Mouse (Mus musculus) limb, embryonic 15.5 days (tissue): ENCODE data around the gene Drd1. TPM values are rescaled to one million over a fixed set of nuclear protein-coding genes. Genes with fewer than 3 reads are reported as not detected.

Source experiments
- ATAC-seq: fragments of 200-750 bp; cut with Nextera tagmentation; 2 replicates; pipeline ENCODE4 v1.8.0; 2017; ENCODE audit warnings: low read depth, moderate TSS enrichment; ENCODE audit not compliant: insufficient number of reproducible peaks, low FRiP score, low TSS enrichment
- H3K27ac ChIP-seq: fragments of 300-500 bp; sonication (generic); 2 replicates; pipeline ENCODE4 v1.5.1; 2015; ENCODE audit warnings: moderate library complexity, mild to moderate bottlenecking, inconsistent platforms
- H3K27me3 ChIP-seq: fragments of 300-500 bp; sonication (generic); 2 replicates; pipeline ENCODE4 v1.6.1; 2015; ENCODE audit warnings: inconsistent platforms
- H3K36me3 ChIP-seq: fragments of 300-500 bp; sonication (generic); 2 replicates; pipeline ENCODE4 v1.6.1; 2015; ENCODE audit warnings: inconsistent platforms
- H3K4me1 ChIP-seq: fragments of 300-500 bp; sonication (generic); 2 replicates; pipeline ENCODE4 v1.6.1; 2015; ENCODE audit warnings: inconsistent platforms
- H3K4me2 ChIP-seq: fragments of 300-500 bp; sonication (generic); 2 replicates; pipeline ENCODE4 v1.6.1; 2015; ENCODE audit warnings: mild to moderate bottlenecking, inconsistent platforms
- H3K4me3 ChIP-seq: fragments of 300-500 bp; sonication (generic); 2 replicates; pipeline ENCODE4 v1.5.1; 2015; ENCODE audit warnings: mild to moderate bottlenecking, inconsistent platforms
- H3K9ac ChIP-seq: fragments of 300-500 bp; sonication (generic); 2 replicates; pipeline ENCODE4 v1.6.1; 2015; ENCODE audit warnings: inconsistent platforms
- H3K9me3 ChIP-seq: fragments of 300-500 bp; sonication (generic); 2 replicates; pipeline ENCODE4 v1.6.1; 2016; ENCODE audit warnings: inconsistent platforms
- WGBS: fragments of 180-500 bp; shearing (Covaris S2); methylation state at CpG from one replicate; pipeline ENCODE4 v1.1.7; 2015; 5-methylcytosine and 5-hydroxymethylcytosine counted together
- polyA plus RNA-seq: library from polyadenylated mRNA; unstranded; fragments of >200 nt; fragmentation: Nextera tagmentation; extraction: Ambion mirVana; gene quantifications from 2 replicates; pipeline ENCODE4 v1.2.1, GENCODE M21; 2015

The Drd1 gene
- polyA plus RNA-seq, 1 experiment from 2014 or later, result 0.28 TPM

DNA sequence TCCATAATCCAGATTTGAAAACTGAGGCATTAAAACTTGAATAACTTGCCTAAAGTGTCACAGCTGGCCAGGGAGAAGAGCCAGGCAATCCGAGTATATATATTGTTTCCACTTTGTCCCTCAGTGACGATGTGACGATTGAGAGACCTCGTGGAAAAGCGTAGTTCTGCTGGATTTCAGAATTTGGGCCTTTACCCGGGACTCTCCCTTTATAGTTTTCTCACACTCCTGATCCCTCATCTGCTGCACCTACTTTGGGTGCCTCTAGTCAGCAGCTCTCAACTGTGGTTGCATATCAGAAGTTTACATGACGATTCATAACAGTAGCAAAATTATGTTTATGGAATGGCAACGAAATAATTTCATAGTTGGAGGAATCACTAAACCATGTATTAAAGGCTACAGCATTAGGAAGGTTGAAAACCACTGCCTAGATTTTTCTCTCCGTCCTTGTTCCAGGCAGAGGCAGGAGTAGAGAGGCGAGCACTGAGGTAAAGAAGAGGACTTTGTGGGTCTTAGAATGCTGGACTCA is 17.1 kb upstream of the Drd1 start:
- H3K4me1 ChIP-seq, result peaks cover 10% of the 10 kb centered on the region
- H3K27ac ChIP-seq, result no peak overlapping the region; the same call in 1 of the 2 replicates

GRCm38 (mm10) chr13:54071606-54072331 is 16.3 kb upstream of the Drd1 start, which contains the start of gene Sfxn1:
Sfxn1 (plus strand) TSS chr13:54071869.
- H3K4me3 ChIP-seq, result peak within 1 kb of the TSS; percentile 80
- peak within 1 kb of the TSS; percentile 79 for H3K4me2 ChIP-seq
- peak within 1 kb of the TSS; percentile 75 for H3K27ac ChIP-seq
- peak; percentile 70; the same call in 1 of the 2 replicates for ATAC-seq
- no peaks in the 10 kb centered on the region for H3K27me3 ChIP-seq
- H3K36me3 ChIP-seq, result no peaks in the 10 kb centered on the region
- H3K9ac ChIP-seq, result peak within 1 kb of the TSS; percentile 55
- WGBS, result under 1% methylated on average over 74 of the region's 74 CpGs
- no peaks in the 10 kb centered on the region for H3K9me3 ChIP-seq
- peaks cover 10% of the 10 kb centered on the region for H3K4me1 ChIP-seq

More for the DNA sequence above, 17.1 kb upstream of the Drd1 start:
- H3K9me3 ChIP-seq, result no peaks in the 10 kb centered on the region
- peak overlapping the region; percentile 79 for H3K4me2 ChIP-seq
- WGBS, result 40% methylated on average over 10 of the region's 10 CpGs
- ATAC-seq, result no peak
- no peaks in the 10 kb centered on the region for H3K36me3 ChIP-seq
- no peaks in the 10 kb centered on the region for H3K27me3 ChIP-seq
- peak overlapping the region; percentile 55; the same call in 1 of the 2 replicates for H3K9ac ChIP-seq
- H3K4me3 ChIP-seq, result peak overlapping the region; percentile 80

- no peak for ATAC-seq
- Histone ChIP-seq H3K4me1 (peaks cover 10% of the 10 kb centered on the region), H3K36me3 (no peaks in the 10 kb centered on the region), H3K27me3 (no peaks in the 10 kb centered on the region), H3K9me3 (no peaks in the 10 kb centered on the region), H3K4me2 (no peak overlapping the region), H3K4me3 (no peak overlapping the region), H3K27ac (no peak overlapping the region), H3K9ac (no peak overlapping the region)
- 95% methylated on average over 9 of the region's 9 CpGs for WGBS
Observed at GRCm38 (mm10) chr13:54071011-54071410, 15.5 kb upstream of the Drd1 start.

DNA sequence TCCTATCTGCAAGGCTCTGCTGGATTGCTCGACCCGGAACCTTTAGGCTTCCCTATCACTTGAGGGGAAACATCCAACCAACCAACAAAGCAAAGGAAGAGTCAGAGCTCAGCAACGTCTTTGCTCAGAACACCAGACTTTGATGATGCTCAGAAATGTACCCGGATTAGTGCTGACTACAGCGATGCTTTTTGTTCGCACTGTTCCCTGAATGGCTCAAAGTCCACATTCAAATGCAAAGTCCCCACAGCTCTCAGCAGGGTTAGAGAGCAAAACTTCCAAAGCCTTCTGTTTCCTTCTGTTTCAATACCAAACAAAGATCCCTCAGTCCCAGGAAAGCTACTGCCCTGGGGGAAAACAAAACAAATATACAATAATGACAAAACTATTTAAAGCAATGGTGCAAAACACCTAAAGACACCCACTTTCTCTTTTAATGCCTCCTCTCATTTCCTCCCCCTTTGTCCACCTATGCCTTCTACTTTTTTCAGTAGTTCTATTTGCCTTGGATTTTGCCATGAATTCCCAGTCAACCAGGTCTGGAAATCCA is 12.2 kb upstream of the Drd1 start:
- no peak overlapping the region for H3K4me3 ChIP-seq
- no peaks in the 10 kb centered on the region for H3K9me3 ChIP-seq
- ATAC-seq, result no peak
- H3K9ac ChIP-seq, result no peak overlapping the region
- H3K4me1 ChIP-seq, result peaks cover 5% of the 10 kb centered on the region; the same call in 1 of the 2 replicates
- 44% methylated on average over 6 of the region's 6 CpGs for WGBS
- H3K4me2 ChIP-seq, result no peak overlapping the region
- H3K27me3 ChIP-seq, result peaks cover 8% of the 10 kb centered on the region; the same call in 1 of the 2 replicates
- no peak overlapping the region for H3K27ac ChIP-seq
- no peaks in the 10 kb centered on the region for H3K36me3 ChIP-seq

GRCm38 (mm10) chr13:54066081-54066746 is 10.7 kb upstream of the Drd1 start:
- Histone ChIP-seq H3K36me3 (no peaks in the 10 kb centered on the region), H3K9ac (no peak overlapping the region), H3K27ac (no peak overlapping the region), H3K4me2 (no peak overlapping the region), H3K4me3 (no peak overlapping the region), H3K4me1 (no peaks in the 10 kb centered on the region), H3K27me3 (peaks cover 8% of the 10 kb centered on the region; the same call in 1 of the 2 replicates), H3K9me3 (no peaks in the 10 kb centered on the region)
- WGBS, result 82% methylated on average over 3 of the region's 3 CpGs
- ATAC-seq, result no peak

GRCm38 (mm10) chr13:54063292-54063691 is 7.8 kb upstream of the Drd1 start:
- H3K4me2 ChIP-seq, result no peak overlapping the region
- H3K36me3 ChIP-seq, result no peaks in the 10 kb centered on the region
- no peak overlapping the region for H3K4me3 ChIP-seq
- no peaks in the 10 kb centered on the region for H3K4me1 ChIP-seq
- no peak overlapping the region for H3K9ac ChIP-seq
- H3K27ac ChIP-seq, result no peak overlapping the region
- H3K9me3 ChIP-seq, result no peaks in the 10 kb centered on the region
- WGBS, result 4% methylated on average over 3 of the region's 3 CpGs
- ATAC-seq, result no peak
- peaks cover 18% of the 10 kb centered on the region; the same call in 1 of the 2 replicates for H3K27me3 ChIP-seq

DNA sequence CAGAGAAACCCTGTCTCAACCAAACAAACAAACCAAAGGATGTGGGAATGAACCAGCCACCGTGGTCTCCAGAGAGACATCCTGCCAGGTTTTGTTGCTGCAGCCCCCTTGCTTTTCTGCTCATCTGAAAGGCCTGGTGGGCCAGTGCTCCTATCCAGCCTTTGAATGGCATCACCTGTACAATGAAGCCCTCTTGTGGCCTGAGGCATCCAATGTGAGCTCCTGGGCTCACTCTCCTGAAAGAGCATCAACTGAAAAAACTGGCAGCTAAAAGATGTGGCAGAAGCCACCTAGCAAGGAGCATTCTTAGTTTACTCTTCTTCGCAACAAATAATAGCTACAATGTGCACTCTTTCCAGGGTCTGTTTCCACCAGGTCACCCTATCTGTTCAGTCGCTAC is 6.6 kb upstream of the Drd1 start:
- Histone ChIP-seq H3K4me1 (no peaks in the 10 kb centered on the region), H3K9me3 (no peaks in the 10 kb centered on the region), H3K9ac (no peak overlapping the region), H3K27me3 (peaks cover 24% of the 10 kb centered on the region; the same call in 1 of the 2 replicates), H3K4me2 (no peak overlapping the region), H3K27ac (no peak overlapping the region), H3K36me3 (no peaks in the 10 kb centered on the region), H3K4me3 (no peak overlapping the region)
- ATAC-seq, result no peak
- 90% methylated on average over 3 of the region's 3 CpGs for WGBS

- no peak overlapping the region for H3K27ac ChIP-seq
- H3K4me3 ChIP-seq, result peak overlapping the region; percentile 41
- no peaks in the 10 kb centered on the region for H3K36me3 ChIP-seq
- H3K4me2 ChIP-seq, result peak overlapping the region; percentile 90
- peaks cover 55% of the 10 kb centered on the region for H3K27me3 ChIP-seq
- H3K9ac ChIP-seq, result no peak overlapping the region
- ATAC-seq, result no peak
- H3K4me1 ChIP-seq, result peaks cover 11% of the 10 kb centered on the region
- H3K9me3 ChIP-seq, result no peaks in the 10 kb centered on the region
- WGBS, result 0% methylated on average over 20 of the region's 20 CpGs
Observed at GRCm38 (mm10) chr13:54054962-54055361, 543 bp downstream of the Drd1 start.

DNA sequence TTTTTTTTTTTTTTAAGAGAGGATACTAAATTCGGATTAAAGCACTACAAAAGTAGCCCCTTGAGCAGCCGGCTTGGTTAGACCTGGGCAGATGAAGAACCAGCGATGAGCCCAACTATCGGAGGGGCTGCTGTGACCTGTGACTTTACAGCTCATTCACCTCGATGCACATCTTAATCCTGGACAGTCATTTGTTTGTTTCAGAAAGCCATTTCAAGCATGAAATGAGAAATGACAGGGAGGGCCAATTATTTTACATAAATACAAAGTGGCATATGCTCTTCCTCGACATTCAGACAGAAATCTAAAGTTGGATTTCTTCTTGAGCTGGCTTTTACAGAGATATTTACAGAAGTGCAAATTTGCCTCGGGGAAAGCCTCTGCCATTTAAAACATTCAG is 3.9 kb downstream of the Drd1 start:
- H3K36me3 ChIP-seq, result no peaks in the 10 kb centered on the region
- no peak overlapping the region for H3K9ac ChIP-seq
- no peak overlapping the region for H3K4me2 ChIP-seq
- no peaks in the 10 kb centered on the region for H3K9me3 ChIP-seq
- no peak overlapping the region for H3K27ac ChIP-seq
- H3K4me3 ChIP-seq, result no peak overlapping the region
- 56% methylated on average over 7 of the region's 7 CpGs for WGBS
- no peak for ATAC-seq
- peaks cover 42% of the 10 kb centered on the region for H3K27me3 ChIP-seq
- peaks cover 11% of the 10 kb centered on the region for H3K4me1 ChIP-seq

- WGBS, result 80% methylated on average over 7 of the region's 7 CpGs
- Histone ChIP-seq H3K27me3 (peaks cover 19% of the 10 kb centered on the region), H3K4me2 (no peak overlapping the region), H3K4me1 (no peaks in the 10 kb centered on the region), H3K9ac (no peak overlapping the region), H3K36me3 (no peaks in the 10 kb centered on the region), H3K27ac (no peak overlapping the region), H3K9me3 (no peaks in the 10 kb centered on the region), H3K4me3 (no peak overlapping the region)
- no peak for ATAC-seq
Observed at GRCm38 (mm10) chr13:54048679-54049352, 6.7 kb downstream of the Drd1 start.

DNA sequence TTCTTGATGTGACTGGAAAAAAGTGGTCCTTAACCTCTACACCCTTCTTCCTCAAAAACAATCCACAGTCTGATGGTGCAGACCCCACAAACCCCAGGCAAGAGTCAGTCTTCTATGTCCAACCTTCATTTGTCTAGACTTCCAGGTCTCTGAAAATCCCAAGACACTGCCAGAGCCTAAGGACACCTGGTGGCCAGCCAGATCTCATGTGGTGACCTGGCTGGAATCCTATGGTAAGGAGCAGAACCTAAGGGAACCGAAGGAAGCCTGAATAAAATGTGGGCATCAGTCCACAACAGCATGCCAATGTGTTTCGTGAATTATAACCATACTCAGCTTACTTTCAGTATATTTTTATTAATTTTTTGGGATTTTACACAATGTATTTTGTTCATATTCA is 15.2 kb downstream of the Drd1 start:
- Histone ChIP-seq H3K4me1 (no peaks in the 10 kb centered on the region), H3K9ac (no peak overlapping the region), H3K27ac (no peak overlapping the region), H3K36me3 (no peaks in the 10 kb centered on the region), H3K4me2 (no peak overlapping the region), H3K9me3 (no peaks in the 10 kb centered on the region), H3K27me3 (0 out of 2 replicates have a peak, but pooled peaks cover 3% of the 10 kb centered on the region), H3K4me3 (no peak overlapping the region)
- no peak for ATAC-seq
- 85% methylated on average over 2 of the region's 2 CpGs for WGBS
